Mouse (Mus musculus) gastrocnemius, postnatal 14 days (tissue): ENCODE data around the gene Pcbp3. TPM values are rescaled to one million over a fixed set of nuclear protein-coding genes. Genes with fewer than 3 reads are reported as not detected.

Experiments
- DNase-seq: peaks from one replicate; pipeline ENCODE4 v3.0.0; 2021; ENCODE audit warnings: mixed read lengths
- intact Hi-C: fragments of 180-260 bp; cut with DNase I; formaldehyde crosslinking; loops from one replicate; pipeline ENCODE4 v1.15.1; 2025; ENCODE audit warnings: low total_unique reads
- total RNA-seq, 2 experiments: library from RNA; stranded (reverse); gene quantifications; 2 replicates each; pipeline ENCODE4 v1.2.3; 2021

Pcbp3 gene
- total RNA-seq, 2 experiments from 2014 or later = 3.7 to 5.1 TPM

GRCm38 (mm10) chr10:76860998-76861397 lies 100.7 kb downstream of the Pcbp3 start:
- intact Hi-C loops = no loop called here
- no peak for DNase-seq

GRCm38 (mm10) chr10:76859355-76860127 lies 102.1 kb downstream of the Pcbp3 start:
- no peak for DNase-seq
- intact Hi-C loops = no loop called here

GRCm38 (mm10) chr10:76857879-76858278 lies 103.8 kb downstream of the Pcbp3 start:
- DNase-seq = no peak
- intact Hi-C loops = no loop called here

- no peak for DNase-seq
- intact Hi-C loops = no loop called here
Observed at GRCm38 (mm10) chr10:76846480-76846879, 115.2 kb downstream of the Pcbp3 start.

- no peak for DNase-seq
- intact Hi-C loops = no loop called here
Observed at GRCm38 (mm10) chr10:76844901-76845300, 116.8 kb downstream of the Pcbp3 start.

- no peak for DNase-seq
- intact Hi-C loops = no loop called here
Observed at GRCm38 (mm10) chr10:76844365-76844764, 117.3 kb downstream of the Pcbp3 start.

- intact Hi-C loops = no loop called here
- no peak for DNase-seq
Observed at GRCm38 (mm10) chr10:76842087-76842486, 119.6 kb downstream of the Pcbp3 start.

- intact Hi-C loops = no loop called here
- DNase-seq = no peak
Observed at GRCm38 (mm10) chr10:76841220-76841619, 120.5 kb downstream of the Pcbp3 start.

GRCm38 (mm10) chr10:76840566-76840965 lies 121.1 kb downstream of the Pcbp3 start:
- no peak for DNase-seq
- intact Hi-C loops = no loop called here

- intact Hi-C loops = loop anchor here (2.0 kb wide), 1 partner anchor 185 kb away; no protein-coding TSS in a partner anchor
- DNase-seq = peak; percentile 77
Observed at GRCm38 (mm10) chr10:76835497-76836357, 126.0 kb downstream of the Pcbp3 start.

- intact Hi-C loops = loop anchor here (2.0 kb wide), 1 partner anchor 238 kb away; no protein-coding TSS in a partner anchor
- no peak for DNase-seq
Observed at GRCm38 (mm10) chr10:76832841-76833240, 128.8 kb downstream of the Pcbp3 start.

GRCm38 (mm10) chr10:76831915-76832314 lies 129.8 kb downstream of the Pcbp3 start:
- no peak for DNase-seq
- intact Hi-C loops = loop anchor here (2.0 kb wide), 1 partner anchor 239 kb away; no protein-coding TSS in a partner anchor

GRCm38 (mm10) chr10:76831151-76831550 lies 130.5 kb downstream of the Pcbp3 start:
- DNase-seq = no peak
- intact Hi-C loops = no loop called here

GRCm38 (mm10) chr10:76828936-76829335 lies 132.8 kb downstream of the Pcbp3 start:
- DNase-seq = no peak
- intact Hi-C loops = no loop called here

- intact Hi-C loops = no loop called here
- DNase-seq = no peak
Observed at GRCm38 (mm10) chr10:76822698-76823097, 139.0 kb downstream of the Pcbp3 start.

- no peak for DNase-seq
- intact Hi-C loops = no loop called here
Observed at GRCm38 (mm10) chr10:76819321-76819720, 142.4 kb downstream of the Pcbp3 start.

- no peak for DNase-seq
Observed at GRCm38 (mm10) chr10:76818337-76818736, 143.3 kb downstream of the Pcbp3 start.

GRCm38 (mm10) chr10:76816930-76817329 lies 144.8 kb downstream of the Pcbp3 start:
- intact Hi-C loops = no loop called here
- DNase-seq = no peak

More at GRCm38 (mm10) chr10:76818337-76818736, 143.3 kb downstream of the Pcbp3 start:
- intact Hi-C loops = no loop called here

GRCm38 (mm10) chr10:76816436-76816835 lies 145.3 kb downstream of the Pcbp3 start:
- intact Hi-C loops = no loop called here
- no peak for DNase-seq

GRCm38 (mm10) chr10:76815481-76815880 lies 146.2 kb downstream of the Pcbp3 start:
- DNase-seq = no peak
- intact Hi-C loops = no loop called here
